Mouse (Mus musculus): ENCODE data around the gene Klhl36.

GRCm38 (mm10) chr8:119912643-119913042 is 50.6 kb downstream of the Klhl36 start:
- TF ChIP-seq POLR2A (IDR thresholded peaks at IDR 0.05; ENCODE audit: insufficient read depth, low read length) (no peak), EP300 (IDR thresholded peaks at IDR 0.05; ENCODE audit: insufficient read depth, low read depth, low read length) (0 out of 2 replicates have a peak, but pooled peaks have one; percentile 73)
